8 mouse cellular contexts compared by ENCODE assay signal in genomic region chr1:181144966-181145365, GRCm38 (mm10). TPM values are rescaled to one million over a fixed set of nuclear protein-coding genes. Genes with fewer than 3 reads are reported as not detected.
DNase-seq lines count a peak whose midpoint lies in the region; ATAC-seq and TF ChIP-seq lines count a peak whose summit lies in the region.

No protein-coding gene starts in this region.

- no peak for TF ChIP-seq EP300 in stomach, postnatal 0 days (optimal IDR thresholded peaks at IDR 0.05)

- peaks cover 5% of the 10 kb centered on the region; the same call in 1 of the 2 replicates for H3K4me1 ChIP-seq in cerebellum, adult 2 months (ENCODE audit: control insufficient read depth, insufficient read depth, low read length)
- H3K4me1 ChIP-seq in limb, embryonic 14.5 days (ENCODE audit: control insufficient read depth, insufficient read depth, low read length), result peaks cover 12% of the 10 kb centered on the region
- 0 out of 2 replicates have a peak, but pooled peaks cover 5% of the 10 kb centered on the region for H3K4me1 ChIP-seq in stomach, postnatal 0 days (replicated peaks; ENCODE audit: control insufficient read depth, insufficient read depth)

- no peak overlapping the region for H3K27ac ChIP-seq in cerebellum, adult 2 months (ENCODE audit: insufficient read depth, low read length)
- H3K27ac ChIP-seq in limb, embryonic 14.5 days (replicated peaks; ENCODE audit: low read depth, low read length), result peak overlapping the region; percentile 70; the same call in 1 of the 2 replicates
- H3K27ac ChIP-seq in stomach, postnatal 0 days (replicated peaks), result peak overlapping the region; percentile 86

- ATAC-seq in erythroid progenitor cell, adult 5-6 weeks (replicated peaks; ENCODE audit: low FRiP score, poor library complexity, severe bottlenecking), result 0 out of 2 replicates have a peak, but pooled peaks have one; percentile 6
- no peak for ATAC-seq in limb, embryonic 14.5 days (ENCODE audit: low FRiP score, low read depth)
- no peak for ATAC-seq in stomach, postnatal 0 days (ENCODE audit: low FRiP score, low TSS enrichment)

- TF ChIP-seq POLR2A in cerebellum, adult 2 months (IDR thresholded peaks at IDR 0.05; ENCODE audit: borderline replicate concordance, insufficient read depth, low read length), result no peak
- no peak for TF ChIP-seq POLR2A in limb, embryonic 14.5 days (IDR thresholded peaks at IDR 0.05; ENCODE audit: borderline replicate concordance, extremely low read depth, insufficient read depth, insufficient read length)

- peak overlapping the region; percentile 70 for H3K4me2 ChIP-seq in limb, embryonic 14.5 days (replicated peaks; ENCODE audit: low read depth, low read length, severe bottlenecking)
- H3K4me2 ChIP-seq in stomach, postnatal 0 days (replicated peaks; ENCODE audit: low read depth), result peak overlapping the region; percentile 73

- no peak for TF ChIP-seq CTCF in cerebellum, adult 2 months (IDR thresholded peaks at IDR 0.05; ENCODE audit: borderline replicate concordance, insufficient read depth, low read depth, low read length)
- TF ChIP-seq CTCF in stomach, postnatal 0 days (IDR thresholded peaks at IDR 0.05; ENCODE audit: low read depth), result no peak

- no peak for DNase-seq in cerebellum, adult 2 months
- no peak for DNase-seq in cerebellum, adult 11 months
- DNase-seq in A20 (ENCODE audit: low read depth, low spot score), result peak; percentile 71
- no peak for DNase-seq in limb, embryonic 14.5 days (ENCODE audit: low spot score)
- DNase-seq in stomach, postnatal 0 days (ENCODE audit: low spot score), result peak; percentile 15
- DNase-seq in frontal cortex, postnatal 10 days (ENCODE audit: low spot score in 2 of 2), result no peak
- no peak for DNase-seq in layer of hippocampus, adult 8-10 months (ENCODE audit: low spot score in 2 of 2)

- H3K27me3 ChIP-seq in cerebellum, adult 2 months (ENCODE audit: control insufficient read depth, insufficient read depth, low read length), result no peaks in the 10 kb centered on the region
- no peaks in the 10 kb centered on the region for H3K27me3 ChIP-seq in limb, embryonic 14.5 days (ENCODE audit: control insufficient read depth, insufficient read depth, low read length)
- no peaks in the 10 kb centered on the region for H3K27me3 ChIP-seq in stomach, postnatal 0 days (ENCODE audit: control insufficient read depth, insufficient read depth, low read length)

- peaks cover 15% of the 10 kb centered on the region for H3K36me3 ChIP-seq in limb, embryonic 14.5 days (ENCODE audit: control insufficient read depth, insufficient read depth, low read length)
- 0 out of 2 replicates have a peak, but pooled peaks cover 2% of the 10 kb centered on the region for H3K36me3 ChIP-seq in stomach, postnatal 0 days (ENCODE audit: control insufficient read depth, insufficient read depth, low read length)

- H3K9me3 ChIP-seq in limb, embryonic 14.5 days (ENCODE audit: control insufficient read depth, low read length), result no peaks in the 10 kb centered on the region
- no peaks in the 10 kb centered on the region for H3K9me3 ChIP-seq in stomach, postnatal 0 days (ENCODE audit: control insufficient read depth, low read length)

- H3K4me3 ChIP-seq in cerebellum, adult 2 months (replicated peaks; ENCODE audit: insufficient read depth, low read depth, low read length), result peak overlapping the region; percentile 66
- peak overlapping the region; percentile 70 for H3K4me3 ChIP-seq in limb, embryonic 14.5 days (replicated peaks; ENCODE audit: low read length)
- H3K4me3 ChIP-seq in stomach, postnatal 0 days (ENCODE audit: low read depth, low read length), result peak overlapping the region; percentile 81

- peak overlapping the region; percentile 70 for H3K9ac ChIP-seq in limb, embryonic 14.5 days (ENCODE audit: low read depth, low read length, severe bottlenecking)
- H3K9ac ChIP-seq in stomach, postnatal 0 days (ENCODE audit: low read length), result peak overlapping the region; percentile 74

- WGBS in cerebellum, adult 2 months, result 5% methylated on average over 12 of the region's 12 CpGs
- 9% methylated on average over 12 of the region's 12 CpGs for WGBS in limb, embryonic 14.5 days
- 7% methylated on average over 12 of the region's 12 CpGs for WGBS in stomach, postnatal 0 days

RNA-seq across cellular contexts. Expression of gene Cnih4, which starts 0.5 kb away (rescaled TPM):
- polyA plus RNA-seq in cerebellum, adult 2 months (2012; rRNA removed), result 31.2 and 32.4 TPM in 2 replicates
- 40.7 and 64.6 TPM in 2 replicates for total RNA-seq in erythroid progenitor cell, adult 5-6 weeks (2015; ENCODE audit: low replicate concordance)
- 26.6 and 44.0 TPM in 2 replicates for total RNA-seq in erythroid progenitor cell, adult 5-6 weeks (2017; ENCODE audit: low replicate concordance)
- 24.3 and 26.6 TPM in 2 replicates for polyA plus RNA-seq in limb, embryonic 14.5 days (2012; rRNA removed)
- 90.5 and 99.3 TPM in 2 replicates for polyA plus RNA-seq in limb, embryonic 14.5 days (2014; fragmentation: Nextera tagmentation; extraction: Ambion mirVana)
- 116 and 118 TPM in 2 replicates for polyA plus RNA-seq in stomach, postnatal 0 days (2015; fragmentation: Nextera tagmentation; extraction: Ambion mirVana)
- 10 to 100 TPM; 27.8 to 32.6 (median 29.1) TPM for total RNA-seq in layer of hippocampus, adult 8-10 months (2022)

RNA-seq across cellular contexts. Expression of gene Nvl, which starts 1.0 kb away (rescaled TPM):
- 52.6 and 61.5 TPM in 2 replicates for polyA plus RNA-seq in cerebellum, adult 2 months (2012; rRNA removed)
- 31.4 and 46.5 TPM in 2 replicates for total RNA-seq in erythroid progenitor cell, adult 5-6 weeks (2015; ENCODE audit: low replicate concordance)
- total RNA-seq in erythroid progenitor cell, adult 5-6 weeks (2017; ENCODE audit: low replicate concordance), result 32.5 and 41.5 TPM in 2 replicates
- polyA plus RNA-seq in limb, embryonic 14.5 days (2012; rRNA removed), result 69.1 and 79.4 TPM in 2 replicates
- 37.0 and 42.7 TPM in 2 replicates for polyA plus RNA-seq in limb, embryonic 14.5 days (2014; fragmentation: Nextera tagmentation; extraction: Ambion mirVana)
- 11.1 and 12.1 TPM in 2 replicates for polyA plus RNA-seq in stomach, postnatal 0 days (2015; fragmentation: Nextera tagmentation; extraction: Ambion mirVana)
- 10 to 100 TPM; 31.7 to 44.4 (median 37.4) TPM for total RNA-seq in layer of hippocampus, adult 8-10 months (2022)

Comparison
In these comparisons a context has a peak if more than half of its experiments do, and no peak if none do; other contexts are left out.
1. DNase-seq: peak in A20 (single experiment) and stomach, postnatal 0 days (single experiment); none in cerebellum, adult 2 months (0 of 2), cerebellum, adult 11 months (single experiment), limb, embryonic 14.5 days (single experiment), frontal cortex, postnatal 10 days (0 of 2) and layer of hippocampus, adult 8-10 months (0 of 2).
2. Peak in every context shown above with its lines, with median percentiles within 50 percentile points of each other: H3K4me3 ChIP-seq.